Mouse (Mus musculus): ENCODE measurements at regions not wholly inside any gene's neighbourhood (a gene's known extent, or its start where the extent isn't known, plus 50 kb on each side); places are given as distances from the start of the nearest gene placed in this dataset.
"Not testable (repeated sequence)": the region's sequence is repeated elsewhere in the genome, so short reads cannot be mapped to it uniquely, and the experiment has no call there.

GRCm38 (mm10) chr3:124157858-124158655 is 162.6 kb upstream of the Tram1l1 start:
- DNase-seq: no peak

GRCm38 (mm10) chr3:124193331-124193730 is 127.3 kb upstream of the Tram1l1 start:
- DNase-seq: not testable (repeated sequence)

- not testable (repeated sequence) for DNase-seq
These were observed 120.3 kb upstream of the Tram1l1 start for GRCm38 (mm10) chr3:124200226-124200940.

- DNase-seq: no peak
These were observed 103.5 kb upstream of the Tram1l1 start for GRCm38 (mm10) chr3:124217131-124217530.

GRCm38 (mm10) chr3:124225982-124226381 is 94.7 kb upstream of the Tram1l1 start:
- no peak for DNase-seq

GRCm38 (mm10) chr3:124227701-124228100 is 93.0 kb upstream of the Tram1l1 start:
- DNase-seq: no peak

- DNase-seq: no peak
These were observed 79.5 kb upstream of the Tram1l1 start for GRCm38 (mm10) chr3:124240936-124241733.

GRCm38 (mm10) chr3:124241734-124242006 is 79.0 kb upstream of the Tram1l1 start:
- DNase-seq: no peak

GRCm38 (mm10) chr3:124262150-124262549 is 58.5 kb upstream of the Tram1l1 start:
- DNase-seq: no peak

- DNase-seq: no peak
These were observed 53.8 kb upstream of the Tram1l1 start for GRCm38 (mm10) chr3:124266821-124267220.

GRCm38 (mm10) chr3:124270506-124270905 is 50.1 kb upstream of the Tram1l1 start:
- DNase-seq: peak; percentile 7

Data from embryo, embryonic 11 days (tissue).